Mouse (Mus musculus) stomach, embryonic 16.5 days (tissue): Measurements from ENCODE around the gene Kif5c. TPM values are rescaled to one million over a fixed set of nuclear protein-coding genes. Genes with fewer than 3 reads are reported as not detected.

Experiments
- polyA plus RNA-seq: library from polyadenylated mRNA; unstranded; fragments of >200 nt; fragmentation: Nextera tagmentation; extraction: Ambion mirVana; gene quantifications from 2 replicates; pipeline ENCODE4 v1.2.1, GENCODE M21; 2015

Kif5c gene
- polyA plus RNA-seq, 1 experiment from 2014 or later: 5.9 TPM

Other genes with a start within 250 kb of the Kif5c start
- 4.7 and 6.1 TPM in 2 replicates for gene Epc2, start 167.8 kb upstream of the Kif5c start, polyA plus RNA-seq
- 20.8 and 26.4 TPM in 2 replicates for gene Lypd6b, start 168.4 kb downstream of the Kif5c start, polyA plus RNA-seq